Mouse (Mus musculus) sigmoid colon, adult 10 weeks (tissue): Measurements from ENCODE around the gene Eml6. TPM values are rescaled to one million over a fixed set of nuclear protein-coding genes. Genes with fewer than 3 reads are reported as not detected.

Source experiments
- polyA plus RNA-seq: library from polyadenylated mRNA; stranded (reverse); fragments of 350-450 nt; fragmentation: Illumina TruSeq; extraction: RNeasy Lipid Tissue Mini Kit (QIAGEN cat#74804); gene quantifications from one replicate; pipeline ENCODE4 v1.2.3, GENCODE M21; 2014; ENCODE audit warnings: low read depth, low replicate concordance

The Eml6 gene
- polyA plus RNA-seq = 2.8 TPM

DNA sequence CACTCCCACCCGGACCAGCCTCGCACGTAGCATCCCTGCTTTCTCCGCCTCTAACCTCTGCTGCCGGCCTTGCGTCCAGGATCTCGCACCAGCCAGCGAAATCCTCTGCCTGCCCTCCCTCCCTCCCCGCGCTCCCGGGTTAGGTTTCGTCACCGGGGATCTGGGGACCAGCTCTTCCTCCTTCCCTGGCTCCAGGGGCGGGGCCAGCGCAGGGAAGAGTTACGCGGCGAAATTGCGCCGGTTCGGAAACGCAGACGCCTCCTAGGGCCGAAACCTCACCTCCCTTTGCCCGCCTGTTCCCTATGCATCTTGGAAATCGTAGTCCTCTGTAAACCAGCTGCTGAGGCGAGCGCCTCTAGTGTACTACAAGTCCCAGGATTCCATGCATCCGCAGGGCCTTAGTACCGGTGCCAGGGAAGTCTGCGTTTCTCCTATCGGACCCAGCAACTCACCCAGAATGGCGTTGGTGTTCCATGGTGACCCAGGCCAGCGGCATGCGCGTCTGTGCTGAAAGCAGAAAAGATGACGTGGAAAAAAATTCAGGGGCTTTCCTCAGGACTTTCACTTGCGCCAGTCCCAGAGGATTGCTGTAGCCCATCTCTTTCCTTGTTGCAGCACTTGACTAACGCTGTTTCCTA, at the start of gene Eml6:
Eml6 (minus strand) TSS at position 199 of the 638 bp plus-strand sequence.

GRCm38 (mm10) chr11:29825271-29825718, 200.5 kb downstream of the Eml6 start, which contains the start of gene 4931440F15Rik:
Gene 4931440F15Rik (minus strand): TSS chr11:29825668.

Other genes with a start within 250 kb of the Eml6 start
- 0.13 TPM for gene 4931440F15Rik, start 200.4 kb downstream of the Eml6 start, polyA plus RNA-seq
- 337 TPM for gene Sptbn1, start 242.1 kb upstream of the Eml6 start, polyA plus RNA-seq